Mouse (Mus musculus) layer of hippocampus, adult 18-20 months (tissue): ENCODE measurements at regions not wholly inside any gene's neighbourhood (a gene's known extent, or its start where the extent isn't known, plus 50 kb on each side); places are given as distances from the start of the nearest gene placed in this dataset.

ENCODE experiments used
- DNase-seq, 2 experiments: peaks; one replicate each; pipeline ENCODE4 v3.0.0; 2022; ENCODE audit warnings: low spot score in 2 of 2

GRCm38 (mm10) chr11:57904216-57904615 lies 71.6 kb upstream of the Hand1 start:
- no peak for DNase-seq

GRCm38 (mm10) chr11:57899335-57899734 lies 66.7 kb upstream of the Hand1 start:
- DNase-seq, result no peak

GRCm38 (mm10) chr11:57895497-57895896 lies 62.9 kb upstream of the Hand1 start:
- no peak for DNase-seq

- no peak for DNase-seq
Measured at GRCm38 (mm10) chr11:57882736-57883635, 50.4 kb upstream of the Hand1 start.
